Mouse (Mus musculus) cerebellum, adult (tissue): ENCODE results near the gene Ndufs2.

Experiments
- ATAC-seq: cut with Nextera tagmentation; 2 replicates; pipeline ENCODE4 v1.9.2; 2017; ENCODE audit warnings: mild to moderate bottlenecking, moderate library complexity, mixed read lengths; ENCODE audit not compliant: insufficient number of reproducible peaks, low FRiP score, low TSS enrichment

Ndufs2 gene

GRCm38 (mm10) chr1:171250680-171251593, at the start of gene Ndufs2:
Gene Ndufs2, minus strand, starts transcription at chr1:171251388.
- ATAC-seq = no peak

GRCm38 (mm10) chr1:171298226-171298625, 47.0 kb upstream of the Ndufs2 start:
- ATAC-seq = no peak

GRCm38 (mm10) chr1:171295063-171295402, 43.8 kb upstream of the Ndufs2 start:
- ATAC-seq = no peak

- ATAC-seq = peak; percentile 82
Observed at GRCm38 (mm10) chr1:171294298-171295062, 43.3 kb upstream of the Ndufs2 start, which contains the start of gene Ufc1. Gene Ufc1, minus strand, starts transcription at chr1:171295024.

GRCm38 (mm10) chr1:171293906-171294297, 42.7 kb upstream of the Ndufs2 start:
- ATAC-seq = no peak

- no peak for ATAC-seq
Observed at GRCm38 (mm10) chr1:171293351-171293750, 42.2 kb upstream of the Ndufs2 start.

GRCm38 (mm10) chr1:171288328-171288727, 37.1 kb upstream of the Ndufs2 start:
- no peak for ATAC-seq

- ATAC-seq = peak; percentile 91
Observed at GRCm38 (mm10) chr1:171287136-171288081, 36.2 kb upstream of the Ndufs2 start, which contains the start of gene Usp21. Gene Usp21, minus strand, starts transcription at chr1:171287991.

- no peak for ATAC-seq
Observed at GRCm38 (mm10) chr1:171286517-171286916, 35.3 kb upstream of the Ndufs2 start.

- ATAC-seq = no peak
Observed at GRCm38 (mm10) chr1:171285096-171285892, 34.1 kb upstream of the Ndufs2 start.

GRCm38 (mm10) chr1:171284491-171284890, 33.3 kb upstream of the Ndufs2 start:
- no peak for ATAC-seq

GRCm38 (mm10) chr1:171283188-171284160, 32.3 kb upstream of the Ndufs2 start:
- no peak for ATAC-seq

- no peak for ATAC-seq
Observed at GRCm38 (mm10) chr1:171282086-171282805, 31.1 kb upstream of the Ndufs2 start.

GRCm38 (mm10) chr1:171281528-171281923, 30.3 kb upstream of the Ndufs2 start:
- ATAC-seq = peak; percentile 28

- ATAC-seq = peak; percentile 94
Observed at GRCm38 (mm10) chr1:171280916-171281527, 29.8 kb upstream of the Ndufs2 start, which contains the start of gene Ppox. Gene Ppox, minus strand, starts transcription at chr1:171281186.

- no peak for ATAC-seq
Observed at GRCm38 (mm10) chr1:171280250-171280915, 29.2 kb upstream of the Ndufs2 start.

- ATAC-seq = no peak
Observed at GRCm38 (mm10) chr1:171279721-171280120, 28.5 kb upstream of the Ndufs2 start.
